Mouse (Mus musculus) liver, embryonic 16.5 days (tissue): ENCODE measurements at regions not wholly inside any gene's neighbourhood (a gene's known extent, or its start where the extent isn't known, plus 50 kb on each side); places are given as distances from the start of the nearest gene placed in this dataset.

Experiments
- ATAC-seq: fragments of 200-750 bp; cut with Nextera tagmentation; 2 replicates; pipeline ENCODE4 v1.8.0; 2017; ENCODE audit warnings: low read depth, mild to moderate bottlenecking, moderate number of reproducible peaks, moderate library complexity
- H3K27ac ChIP-seq: fragments of 300-500 bp; sonication (generic); 2 replicates; pipeline ENCODE4 v1.5.1; 2014; ENCODE audit warnings: mild to moderate bottlenecking, low read length
- H3K27me3 ChIP-seq: fragments of 300-500 bp; sonication (generic); 2 replicates; pipeline ENCODE4 v1.6.1; 2014; ENCODE audit warnings: low read depth, low read length, mixed read lengths; ENCODE audit not compliant: control insufficient read depth, insufficient read depth
- H3K36me3 ChIP-seq: fragments of 300-500 bp; sonication (generic); 2 replicates; pipeline ENCODE4 v1.6.1; 2014; ENCODE audit warnings: mild to moderate bottlenecking; ENCODE audit not compliant: control insufficient read depth, insufficient read depth
- H3K4me1 ChIP-seq: fragments of 300-500 bp; sonication (generic); 2 replicates; pipeline ENCODE4 v1.6.1; 2014; ENCODE audit warnings: low read depth, low read length, mixed read lengths; ENCODE audit not compliant: control insufficient read depth
- H3K4me2 ChIP-seq: fragments of 300-500 bp; sonication (generic); 2 replicates; pipeline ENCODE4 v1.6.1; 2014; ENCODE audit warnings: low read depth, low read length, mixed read lengths
- H3K4me3 ChIP-seq: fragments of 300-500 bp; sonication (generic); 2 replicates; pipeline ENCODE4 v1.5.1; 2014; ENCODE audit warnings: low read depth, mild to moderate bottlenecking, low read length
- H3K9ac ChIP-seq: fragments of 300-500 bp; sonication (generic); 2 replicates; pipeline ENCODE4 v1.6.1; 2014; ENCODE audit warnings: low read depth, low read length
- H3K9me3 ChIP-seq: fragments of 300-500 bp; sonication (generic); replicated peaks from 2 replicates; pipeline ENCODE4 v1.6.1; 2016; ENCODE audit warnings: low read length; ENCODE audit not compliant: control insufficient read depth
- WGBS: fragments of 180-500 bp; shearing (Covaris S2); extraction: QIAGEN DNeasy Blood & Tissue Kit; methylation state at CpG from one replicate; pipeline ENCODE4 v1.1.7; 2014; ENCODE audit not compliant: insufficient replicate concordance; 5-methylcytosine and 5-hydroxymethylcytosine counted together

GRCm38 (mm10) chr3:136993473-136993872 lies 323.5 kb downstream of the Ppp3ca start:
- ATAC-seq, result no peak
- Histone ChIP-seq H3K36me3 (no peaks in the 10 kb centered on the region), H3K9ac (no peak overlapping the region), H3K4me1 (no peaks in the 10 kb centered on the region), H3K9me3 (no peaks in the 10 kb centered on the region), H3K4me3 (no peak overlapping the region), H3K27me3 (no peaks in the 10 kb centered on the region), H3K4me2 (no peak overlapping the region), H3K27ac (no peak overlapping the region)
- 41% methylated on average over 2 of the region's 2 CpGs for WGBS

GRCm38 (mm10) chr3:136994361-136995083 lies 324.6 kb downstream of the Ppp3ca start:
- no peak overlapping the region for H3K4me2 ChIP-seq
- no peaks in the 10 kb centered on the region for H3K4me1 ChIP-seq
- 62% methylated on average over 8 of the region's 8 CpGs for WGBS
- H3K27me3 ChIP-seq, result no peaks in the 10 kb centered on the region
- no peak overlapping the region for H3K4me3 ChIP-seq
- H3K36me3 ChIP-seq, result no peaks in the 10 kb centered on the region
- H3K9ac ChIP-seq, result no peak overlapping the region
- H3K9me3 ChIP-seq, result no peaks in the 10 kb centered on the region
- H3K27ac ChIP-seq, result no peak overlapping the region
- no peak for ATAC-seq

DNA sequence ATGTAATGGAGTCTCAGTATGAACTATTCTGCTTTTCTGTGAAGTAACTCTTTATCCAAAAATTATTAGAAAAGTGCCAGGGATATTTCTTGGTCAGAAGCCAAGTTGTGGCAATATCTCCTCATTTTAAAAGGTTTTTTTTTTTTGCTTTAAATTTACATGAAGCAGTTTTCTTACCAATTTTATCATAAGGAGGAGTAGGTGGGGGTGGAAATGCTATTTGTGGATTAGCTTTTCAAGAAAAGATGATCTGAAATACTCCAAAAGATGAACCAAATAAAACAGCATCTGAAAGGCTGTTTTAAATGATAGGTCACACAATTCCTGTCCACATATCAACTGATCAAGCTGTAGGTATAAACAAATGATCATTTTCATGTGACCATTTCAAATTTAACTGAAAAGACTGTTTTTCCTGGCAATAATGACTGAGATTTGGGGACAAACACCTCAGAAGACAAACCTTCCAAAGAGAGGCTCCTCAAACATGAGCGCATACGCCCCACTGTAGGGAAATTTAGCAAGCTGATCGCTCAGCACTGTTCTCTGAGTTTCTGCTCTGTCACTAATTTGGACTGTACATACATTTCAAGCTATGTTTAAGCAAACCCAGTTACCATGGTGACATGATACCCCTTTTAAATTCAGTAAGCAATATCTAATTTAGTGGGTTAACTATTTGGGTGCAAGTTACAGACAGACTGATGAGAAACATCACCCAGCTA lies 325.8 kb downstream of the Ppp3ca start:
- Histone ChIP-seq H3K4me3 (no peak overlapping the region), H3K4me1 (no peaks in the 10 kb centered on the region), H3K9me3 (no peaks in the 10 kb centered on the region), H3K27ac (no peak overlapping the region), H3K36me3 (no peaks in the 10 kb centered on the region), H3K9ac (no peak overlapping the region), H3K4me2 (no peak overlapping the region), H3K27me3 (no peaks in the 10 kb centered on the region)
- WGBS, result 79% methylated on average over 3 of the region's 3 CpGs
- no peak for ATAC-seq

DNA sequence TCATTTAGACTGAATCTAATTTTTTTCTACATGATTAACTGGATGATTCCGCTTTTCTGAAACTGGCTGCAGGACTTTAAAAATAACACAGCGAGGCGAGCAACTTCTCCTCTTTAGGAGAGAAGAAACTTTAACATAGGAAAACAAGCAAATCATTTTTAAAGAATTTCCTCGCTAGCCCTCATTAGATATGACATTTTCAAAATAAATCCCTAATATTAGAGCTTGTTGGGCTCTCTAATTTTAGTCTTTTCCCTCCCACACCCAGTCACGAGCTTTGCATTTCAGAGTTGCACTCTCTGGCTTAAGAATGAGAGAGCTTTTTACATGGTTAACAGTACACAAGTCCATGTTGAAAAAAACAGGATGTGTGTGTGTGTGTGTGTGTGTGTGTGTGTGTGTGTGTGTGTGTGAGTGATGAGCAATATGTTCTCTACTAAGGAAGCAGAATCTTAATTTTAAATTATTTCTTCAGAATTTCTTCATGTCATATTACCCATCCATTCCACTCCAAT lies 326.5 kb downstream of the Ppp3ca start:
- no peak overlapping the region for H3K4me2 ChIP-seq
- no peak overlapping the region for H3K27ac ChIP-seq
- no peaks in the 10 kb centered on the region for H3K9me3 ChIP-seq
- H3K9ac ChIP-seq, result no peak overlapping the region
- 58% methylated on average over 5 of the region's 5 CpGs for WGBS
- no peaks in the 10 kb centered on the region for H3K27me3 ChIP-seq
- no peaks in the 10 kb centered on the region for H3K36me3 ChIP-seq
- H3K4me3 ChIP-seq, result no peak overlapping the region
- ATAC-seq, result no peak
- H3K4me1 ChIP-seq, result no peaks in the 10 kb centered on the region

DNA sequence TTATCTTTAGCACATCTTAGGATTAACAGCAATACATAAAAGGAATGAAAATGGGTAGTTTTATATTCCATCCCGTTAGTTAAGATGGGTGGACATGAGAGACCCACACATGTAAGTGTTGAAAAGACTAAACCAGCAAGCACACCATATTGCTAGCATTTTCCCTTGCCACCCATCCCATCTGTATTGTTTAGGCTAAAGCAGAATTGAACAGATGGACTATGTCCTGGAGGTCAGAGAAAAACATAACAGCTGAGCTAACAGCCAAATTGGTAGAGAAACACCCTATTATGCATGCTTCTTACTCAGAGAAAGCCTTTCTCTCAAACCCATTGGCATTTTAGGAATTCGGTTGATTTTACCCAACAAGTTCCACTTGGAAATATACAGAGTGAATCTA lies 329.3 kb upstream of the Emcn start:
- H3K27me3 ChIP-seq, result no peaks in the 10 kb centered on the region
- H3K36me3 ChIP-seq, result no peaks in the 10 kb centered on the region
- no peak for ATAC-seq
- H3K27ac ChIP-seq, result no peak overlapping the region
- no peaks in the 10 kb centered on the region for H3K9me3 ChIP-seq
- 43% methylated on average over 2 of the region's 2 CpGs for WGBS
- no peaks in the 10 kb centered on the region for H3K4me1 ChIP-seq
- H3K4me3 ChIP-seq, result no peak overlapping the region
- no peak overlapping the region for H3K4me2 ChIP-seq
- H3K9ac ChIP-seq, result no peak overlapping the region

GRCm38 (mm10) chr3:137014686-137015085 lies 326.2 kb upstream of the Emcn start:
- Histone ChIP-seq H3K27ac (no peak overlapping the region), H3K9ac (no peak overlapping the region), H3K4me1 (no peaks in the 10 kb centered on the region), H3K4me2 (no peak overlapping the region), H3K36me3 (no peaks in the 10 kb centered on the region), H3K4me3 (no peak overlapping the region), H3K9me3 (no peaks in the 10 kb centered on the region), H3K27me3 (no peaks in the 10 kb centered on the region)
- 39% methylated on average over 2 of the region's 2 CpGs for WGBS
- no peak for ATAC-seq

- no peaks in the 10 kb centered on the region for H3K36me3 ChIP-seq
- no peak overlapping the region for H3K9ac ChIP-seq
- H3K27ac ChIP-seq, result no peak overlapping the region
- H3K9me3 ChIP-seq, result no peaks in the 10 kb centered on the region
- no peak overlapping the region for H3K4me3 ChIP-seq
- 50% methylated on average over 3 of the region's 3 CpGs for WGBS
- H3K4me1 ChIP-seq, result no peaks in the 10 kb centered on the region
- no peaks in the 10 kb centered on the region for H3K27me3 ChIP-seq
- ATAC-seq, result no peak
- no peak overlapping the region for H3K4me2 ChIP-seq
Observed at GRCm38 (mm10) chr3:137015199-137015598, 325.7 kb upstream of the Emcn start.

GRCm38 (mm10) chr3:137019971-137020634 lies 320.8 kb upstream of the Emcn start:
- no peaks in the 10 kb centered on the region for H3K27me3 ChIP-seq
- H3K4me1 ChIP-seq, result no peaks in the 10 kb centered on the region
- no peak for ATAC-seq
- H3K4me2 ChIP-seq, result no peak overlapping the region
- no peak overlapping the region for H3K27ac ChIP-seq
- no peak overlapping the region for H3K4me3 ChIP-seq
- no peaks in the 10 kb centered on the region for H3K9me3 ChIP-seq
- no peaks in the 10 kb centered on the region for H3K36me3 ChIP-seq
- no peak overlapping the region for H3K9ac ChIP-seq
- 41% methylated on average over 3 of the region's 3 CpGs for WGBS

DNA sequence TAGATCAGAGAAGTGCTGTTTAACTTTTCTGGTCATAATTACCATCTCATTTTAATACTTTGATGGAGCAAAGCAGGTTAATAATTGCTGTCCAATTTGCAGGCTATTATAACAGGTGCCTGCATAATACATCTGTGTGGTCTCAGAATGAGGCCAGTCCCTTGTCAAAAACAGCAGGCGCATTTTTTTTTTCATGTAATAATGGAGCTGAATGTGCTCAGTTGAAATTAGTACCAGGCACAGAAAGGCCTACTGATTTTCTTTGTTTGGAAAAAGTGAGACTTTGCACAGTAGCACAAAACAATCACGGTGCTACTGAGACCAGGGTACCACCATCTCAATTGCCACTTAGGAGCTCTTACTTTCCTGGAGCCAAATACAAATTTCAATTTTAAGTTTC lies 311.3 kb upstream of the Emcn start:
- Histone ChIP-seq H3K36me3 (no peaks in the 10 kb centered on the region), H3K4me2 (no peak overlapping the region), H3K4me3 (no peak overlapping the region), H3K4me1 (no peaks in the 10 kb centered on the region), H3K27ac (no peak overlapping the region), H3K9me3 (no peaks in the 10 kb centered on the region), H3K27me3 (no peaks in the 10 kb centered on the region), H3K9ac (no peak overlapping the region)
- WGBS, result 65% methylated on average over 2 of the region's 2 CpGs
- ATAC-seq, result no peak
